Mouse (Mus musculus) small intestine, adult 2 months (tissue): ENCODE measurements at regions not wholly inside any gene's neighbourhood (a gene's known extent, or its start where the extent isn't known, plus 50 kb on each side); places are given as distances from the start of the nearest gene placed in this dataset.

ENCODE experiments used
- CTCF ChIP-seq: fragments of 200-500 bp; IDR thresholded peaks from 2 replicates; pipeline ENCODE4 v1.5.1; 2012; ENCODE audit warnings: low read depth, mild to moderate bottlenecking, control low read depth, inconsistent platforms, low read length, moderate library complexity, mixed read lengths; ENCODE audit not compliant: insufficient replicate concordance, insufficient read length; ENCODE audit errors: extremely low read depth
- POLR2A ChIP-seq: fragments of 200-500 bp; IDR thresholded peaks from 2 replicates; pipeline ENCODE4 v1.6.1; 2012; ENCODE audit warnings: low read depth, mild to moderate bottlenecking, control low read depth, inconsistent platforms, low read length, moderate library complexity

- TF ChIP-seq CTCF (no peak), POLR2A (no peak)
These were observed 549.9 kb downstream of the Tm4sf1 start for GRCm38 (mm10) chr3:56751926-56752325.
